Mouse (Mus musculus) kidney, postnatal 0 days (tissue): Measurements from ENCODE around the gene Ccr10. TPM values are rescaled to one million over a fixed set of nuclear protein-coding genes. Genes with fewer than 3 reads are reported as not detected.

Experiments used
- ATAC-seq: fragments of 200-750 bp; cut with Nextera tagmentation; replicated peaks from 2 replicates; pipeline ENCODE4 v1.8.0; 2017; ENCODE audit warnings: low read depth, moderate number of reproducible peaks, moderate TSS enrichment, moderate library complexity; ENCODE audit not compliant: low FRiP score
- DNase-seq: peaks from one replicate; pipeline ENCODE4 v3.0.0-alpha.2; 2016; ENCODE audit warnings: low spot score
- H3K27ac ChIP-seq: fragments of 300-500 bp; sonication (generic); 2 replicates; pipeline ENCODE4 v1.5.1; 2014; ENCODE audit warnings: mild to moderate bottlenecking
- H3K27me3 ChIP-seq: fragments of 300-500 bp; sonication (generic); 2 replicates; pipeline ENCODE4 v1.6.1; 2014; ENCODE audit warnings: low read length, mixed read lengths; ENCODE audit not compliant: insufficient read depth
- H3K36me3 ChIP-seq: fragments of 300-500 bp; sonication (generic); 2 replicates; pipeline ENCODE4 v1.6.1; 2014; ENCODE audit warnings: low read length, mixed read lengths; ENCODE audit not compliant: insufficient read depth
- H3K4me1 ChIP-seq: fragments of 300-500 bp; sonication (generic); replicated peaks from 2 replicates; pipeline ENCODE4 v1.6.1; 2014; ENCODE audit warnings: antibody characterized with exemption, low read length, mixed read lengths; ENCODE audit not compliant: insufficient read depth
- H3K4me2 ChIP-seq: fragments of 300-500 bp; sonication (generic); 2 replicates; pipeline ENCODE4 v1.6.1; 2014; ENCODE audit warnings: mild to moderate bottlenecking, low read length, moderate library complexity, mixed read lengths
- H3K4me3 ChIP-seq: fragments of 300-500 bp; sonication (generic); replicated peaks from 2 replicates; pipeline ENCODE4 v1.5.1; 2014; ENCODE audit warnings: low read depth, low read length
- H3K9ac ChIP-seq: fragments of 300-500 bp; sonication (generic); 2 replicates; pipeline ENCODE4 v1.6.1; 2014; ENCODE audit warnings: low read depth, low read length
- H3K9me3 ChIP-seq: fragments of 300-500 bp; sonication (generic); replicated peaks from 2 replicates; pipeline ENCODE4 v1.6.1; 2016; ENCODE audit warnings: low read length, inconsistent platforms, mixed read lengths
- CTCF ChIP-seq: IDR thresholded peaks from 2 replicates; pipeline ENCODE4 v1.5.1; 2016; ENCODE audit warnings: antibody characterized with exemption, low read depth, mild to moderate bottlenecking, moderate library complexity
- WGBS: fragments of 180-500 bp; shearing (Covaris S2); extraction: QIAGEN DNeasy Blood & Tissue Kit; methylation state at CpG from one replicate; pipeline ENCODE4 v1.1.7; 2014; 5-methylcytosine and 5-hydroxymethylcytosine counted together
- polyA plus RNA-seq: library from polyadenylated mRNA; unstranded; fragments of >200 nt; fragmentation: Nextera tagmentation; extraction: Ambion mirVana; gene quantifications from 2 replicates; pipeline ENCODE4 v1.2.1, GENCODE M21; 2015

The Ccr10 gene
- polyA plus RNA-seq, 1 experiment from 2014 or later, result 0.45 TPM

- DNase-seq, result peak; percentile 93
- TF ChIP-seq CTCF, result peak; percentile 88
- Histone ChIP-seq H3K9ac (no peak overlapping the region), H3K4me2 (no peak overlapping the region), H3K27ac (0 out of 2 replicates have a peak overlapping the region, but pooled peaks have one; percentile 31), H3K4me1 (no peaks in the 10 kb centered on the region), H3K27me3 (no peaks in the 10 kb centered on the region), H3K4me3 (no peak overlapping the region), H3K36me3 (peaks cover 52% of the 10 kb centered on the region), H3K9me3 (no peaks in the 10 kb centered on the region)
- WGBS, result 33% methylated on average over 3 of the region's 3 CpGs
- 0 out of 2 replicates have a peak, but pooled peaks have one; percentile 49 for ATAC-seq
Measured at GRCm38 (mm10) chr11:101211970-101212369, 36.7 kb upstream of the Ccr10 start.

- H3K36me3 ChIP-seq, result peaks cover 74% of the 10 kb centered on the region
- TF ChIP-seq CTCF, result peak; percentile 85
- 13% methylated on average over 7 of the region's 7 CpGs for WGBS
Measured at GRCm38 (mm10) chr11:101200986-101201385, 25.7 kb upstream of the Ccr10 start.

GRCm38 (mm10) chr11:101199555-101199954 lies 24.3 kb upstream of the Ccr10 start:
- Histone ChIP-seq H3K36me3 (peaks cover 77% of the 10 kb centered on the region), H3K4me3 (no peak overlapping the region), H3K4me2 (no peak overlapping the region), H3K9me3 (no peaks in the 10 kb centered on the region), H3K27ac (no peak overlapping the region), H3K4me1 (no peaks in the 10 kb centered on the region), H3K9ac (no peak overlapping the region), H3K27me3 (no peaks in the 10 kb centered on the region)
- 96% methylated on average over 3 of the region's 3 CpGs for WGBS
- ATAC-seq (no peak), DNase-seq (no peak)
- TF ChIP-seq CTCF, result no peak

More at GRCm38 (mm10) chr11:101200986-101201385, 25.7 kb upstream of the Ccr10 start:
- DNase-seq (peak; percentile 86), ATAC-seq (no peak)
- Histone ChIP-seq H3K9me3 (no peaks in the 10 kb centered on the region), H3K27me3 (no peaks in the 10 kb centered on the region), H3K9ac (no peak overlapping the region), H3K4me2 (no peak overlapping the region), H3K4me1 (no peaks in the 10 kb centered on the region), H3K4me3 (no peak overlapping the region), H3K27ac (no peak overlapping the region)

- DNase-seq (no peak), ATAC-seq (no peak)
- H3K27ac ChIP-seq, result no peak overlapping the region
- 0 out of 2 replicates have a peak, but pooled peaks cover 4% of the 10 kb centered on the region for H3K4me1 ChIP-seq
- no peak for TF ChIP-seq CTCF
- no peak overlapping the region for H3K4me3 ChIP-seq
- H3K9ac ChIP-seq, result no peak overlapping the region
- H3K36me3 ChIP-seq, result peaks cover 71% of the 10 kb centered on the region
- no peaks in the 10 kb centered on the region for H3K9me3 ChIP-seq
- WGBS, result 88% methylated on average over 8 of the region's 8 CpGs
- no peaks in the 10 kb centered on the region for H3K27me3 ChIP-seq
- no peak overlapping the region for H3K4me2 ChIP-seq
Measured at GRCm38 (mm10) chr11:101196175-101196574, 20.9 kb upstream of the Ccr10 start.

- Histone ChIP-seq H3K9ac (no peak overlapping the region), H3K27me3 (no peaks in the 10 kb centered on the region), H3K36me3 (peaks cover 68% of the 10 kb centered on the region), H3K4me1 (0 out of 2 replicates have a peak, but pooled peaks cover 11% of the 10 kb centered on the region), H3K4me3 (no peak overlapping the region), H3K9me3 (no peaks in the 10 kb centered on the region), H3K4me2 (no peak overlapping the region), H3K27ac (no peak overlapping the region)
- no peak for DNase-seq
- no peak for ATAC-seq
- 84% methylated on average over 8 of the region's 8 CpGs for WGBS
- no peak for TF ChIP-seq CTCF
Measured at GRCm38 (mm10) chr11:101195571-101195970, 20.3 kb upstream of the Ccr10 start.

GRCm38 (mm10) chr11:101195101-101195500 lies 19.9 kb upstream of the Ccr10 start:
- no peak for TF ChIP-seq CTCF
- Histone ChIP-seq H3K4me2 (no peak overlapping the region), H3K9ac (no peak overlapping the region), H3K4me3 (no peak overlapping the region), H3K27me3 (no peaks in the 10 kb centered on the region), H3K36me3 (peaks cover 63% of the 10 kb centered on the region), H3K9me3 (no peaks in the 10 kb centered on the region), H3K27ac (no peak overlapping the region), H3K4me1 (0 out of 2 replicates have a peak, but pooled peaks cover 14% of the 10 kb centered on the region)
- no peak for DNase-seq
- WGBS, result 64% methylated on average over 1 of the region's 1 CpGs
- no peak for ATAC-seq

GRCm38 (mm10) chr11:101194643-101195042 lies 19.4 kb upstream of the Ccr10 start:
- no peak overlapping the region for H3K4me3 ChIP-seq
- no peaks in the 10 kb centered on the region for H3K27me3 ChIP-seq
- peaks cover 59% of the 10 kb centered on the region for H3K36me3 ChIP-seq
- TF ChIP-seq CTCF, result no peak
- H3K4me2 ChIP-seq, result no peak overlapping the region
- 0 out of 2 replicates have a peak, but pooled peaks cover 14% of the 10 kb centered on the region for H3K4me1 ChIP-seq
- H3K9me3 ChIP-seq, result no peaks in the 10 kb centered on the region
- no peak overlapping the region for H3K27ac ChIP-seq
- H3K9ac ChIP-seq, result no peak overlapping the region
- WGBS, result 73% methylated on average over 6 of the region's 6 CpGs
- DNase-seq (no peak), ATAC-seq (no peak)
